Mouse (Mus musculus) forebrain, embryonic 12.5 days (tissue): ENCODE measurements at regions not wholly inside any gene's neighbourhood (a gene's known extent, or its start where the extent isn't known, plus 50 kb on each side); places are given as distances from the start of the nearest gene placed in this dataset.

Experiments used
- ATAC-seq: fragments of 200-750 bp; cut with Nextera tagmentation; 2 replicates; pipeline ENCODE4 v1.8.0; 2017; ENCODE audit warnings: moderate TSS enrichment; ENCODE audit not compliant: low FRiP score
- H3K27ac ChIP-seq: fragments of 300-500 bp; sonication (generic); 2 replicates; pipeline ENCODE4 v1.5.1; 2016; ENCODE audit warnings: mild to moderate bottlenecking
- H3K27me3 ChIP-seq: fragments of 300-500 bp; sonication (generic); 2 replicates; pipeline ENCODE4 v1.6.1; 2016; ENCODE audit warnings: mild to moderate bottlenecking
- H3K36me3 ChIP-seq: fragments of 300-500 bp; sonication (generic); replicated peaks from 2 replicates; pipeline ENCODE4 v1.6.1; 2016; ENCODE audit warnings: mild to moderate bottlenecking
- H3K4me1 ChIP-seq: fragments of 300-500 bp; sonication (generic); 2 replicates; pipeline ENCODE4 v1.6.1; 2016
- H3K4me2 ChIP-seq: fragments of 300-500 bp; sonication (generic); 2 replicates; pipeline ENCODE4 v1.6.1; 2016; ENCODE audit warnings: mild to moderate bottlenecking, moderate library complexity
- H3K4me3 ChIP-seq: fragments of 300-500 bp; sonication (generic); replicated peaks from 2 replicates; pipeline ENCODE4 v1.5.1; 2016; ENCODE audit warnings: mild to moderate bottlenecking
- H3K9ac ChIP-seq: fragments of 300-500 bp; sonication (generic); 2 replicates; pipeline ENCODE4 v1.6.1; 2016; ENCODE audit warnings: mild to moderate bottlenecking
- H3K9me3 ChIP-seq: fragments of 300-500 bp; sonication (generic); 2 replicates; pipeline ENCODE4 v1.6.1; 2016
- WGBS: fragments of 180-500 bp; shearing (Covaris S2); methylation state at CpG from one replicate; pipeline ENCODE4 v1.1.7; 2016; 5-methylcytosine and 5-hydroxymethylcytosine counted together

DNA sequence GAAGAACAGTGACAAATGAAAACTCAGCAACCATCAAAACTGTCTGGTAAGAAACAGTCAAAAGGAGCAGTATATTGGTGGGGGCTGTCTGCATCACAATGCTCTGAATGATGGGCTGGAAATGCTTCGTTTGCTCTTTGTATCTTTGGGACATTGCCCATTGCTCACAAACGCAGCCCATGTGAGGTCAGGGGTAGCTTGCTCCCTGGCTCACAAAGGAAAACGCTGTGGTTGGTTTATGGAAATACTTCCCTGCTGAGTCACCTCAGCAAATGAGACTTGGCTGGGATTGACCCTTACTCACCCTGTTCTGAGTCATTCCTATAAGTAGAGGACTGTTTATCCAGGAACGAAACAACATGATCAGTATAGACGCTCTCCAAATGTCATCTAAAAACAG lies 264.0 kb upstream of the Cdyl start:
- Histone ChIP-seq H3K4me1 (no peaks in the 10 kb centered on the region), H3K36me3 (no peaks in the 10 kb centered on the region), H3K4me3 (no peak overlapping the region), H3K9me3 (no peaks in the 10 kb centered on the region), H3K9ac (no peak overlapping the region), H3K27ac (no peak overlapping the region), H3K27me3 (no peaks in the 10 kb centered on the region), H3K4me2 (no peak overlapping the region)
- 30% methylated on average over 5 of the region's 5 CpGs for WGBS
- ATAC-seq: no peak

- no peak overlapping the region for H3K4me3 ChIP-seq
- no peak for ATAC-seq
- no peak overlapping the region for H3K4me2 ChIP-seq
- H3K9ac ChIP-seq: no peak overlapping the region
- no peak overlapping the region for H3K27ac ChIP-seq
- H3K36me3 ChIP-seq: no peaks in the 10 kb centered on the region
- 90% methylated on average over 2 of the region's 2 CpGs for WGBS
- no peaks in the 10 kb centered on the region for H3K9me3 ChIP-seq
- H3K4me1 ChIP-seq: no peaks in the 10 kb centered on the region
- H3K27me3 ChIP-seq: no peaks in the 10 kb centered on the region
Measured at GRCm38 (mm10) chr13:35397166-35397565, 262.5 kb upstream of the Cdyl start.

- H3K4me1 ChIP-seq: no peaks in the 10 kb centered on the region
- WGBS: 88% methylated on average over 8 of the region's 8 CpGs
- no peaks in the 10 kb centered on the region for H3K36me3 ChIP-seq
- no peak overlapping the region for H3K27ac ChIP-seq
- no peak overlapping the region for H3K4me3 ChIP-seq
- H3K4me2 ChIP-seq: no peak overlapping the region
- H3K9me3 ChIP-seq: no peaks in the 10 kb centered on the region
- no peak overlapping the region for H3K9ac ChIP-seq
- no peaks in the 10 kb centered on the region for H3K27me3 ChIP-seq
- ATAC-seq: no peak
Measured at GRCm38 (mm10) chr13:35398192-35398591, 261.4 kb upstream of the Cdyl start.

DNA sequence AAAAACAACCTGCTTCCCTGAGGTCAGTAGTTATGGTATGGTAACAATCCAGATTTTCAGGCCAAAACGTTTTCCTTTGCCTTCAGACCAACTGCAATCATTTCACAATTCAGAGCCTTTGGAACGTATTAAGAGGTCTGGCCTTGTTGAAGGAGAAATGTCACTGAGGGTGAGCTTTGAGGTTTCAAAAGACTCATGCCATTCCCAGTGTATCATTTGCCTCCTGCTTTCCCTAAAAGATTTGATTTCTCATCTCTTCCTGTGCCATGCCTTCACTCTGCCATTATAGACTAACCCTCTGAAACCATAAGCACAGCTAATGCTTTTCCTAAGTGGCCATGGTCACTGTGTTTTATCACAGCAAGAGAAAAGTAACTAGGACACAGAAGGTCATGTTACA lies 256.8 kb upstream of the Cdyl start:
- Histone ChIP-seq H3K4me3 (no peak overlapping the region), H3K4me1 (no peaks in the 10 kb centered on the region), H3K9me3 (no peaks in the 10 kb centered on the region), H3K9ac (no peak overlapping the region), H3K4me2 (no peak overlapping the region), H3K36me3 (no peaks in the 10 kb centered on the region), H3K27me3 (no peaks in the 10 kb centered on the region), H3K27ac (no peak overlapping the region)
- 83% methylated on average over 2 of the region's 2 CpGs for WGBS
- no peak for ATAC-seq

GRCm38 (mm10) chr13:35404428-35404827 lies 255.2 kb upstream of the Cdyl start:
- Histone ChIP-seq H3K4me3 (no peak overlapping the region), H3K27ac (no peak overlapping the region), H3K4me2 (no peak overlapping the region), H3K4me1 (no peaks in the 10 kb centered on the region), H3K9me3 (no peaks in the 10 kb centered on the region), H3K9ac (no peak overlapping the region), H3K36me3 (no peaks in the 10 kb centered on the region), H3K27me3 (no peaks in the 10 kb centered on the region)
- ATAC-seq: no peak
- WGBS: 87% methylated on average over 5 of the region's 5 CpGs

GRCm38 (mm10) chr13:35405384-35405783 lies 254.2 kb upstream of the Cdyl start:
- no peak overlapping the region for H3K27ac ChIP-seq
- no peaks in the 10 kb centered on the region for H3K4me1 ChIP-seq
- ATAC-seq: no peak
- no peaks in the 10 kb centered on the region for H3K27me3 ChIP-seq
- H3K4me3 ChIP-seq: no peak overlapping the region
- no peaks in the 10 kb centered on the region for H3K36me3 ChIP-seq
- H3K9me3 ChIP-seq: no peaks in the 10 kb centered on the region
- no peak overlapping the region for H3K9ac ChIP-seq
- WGBS: 73% methylated on average over 1 of the region's 1 CpGs
- H3K4me2 ChIP-seq: no peak overlapping the region

GRCm38 (mm10) chr13:35417500-35417899 lies 242.1 kb upstream of the Cdyl start:
- 94% methylated on average over 4 of the region's 4 CpGs for WGBS
- Histone ChIP-seq H3K9ac (no peak overlapping the region), H3K9me3 (no peaks in the 10 kb centered on the region), H3K4me3 (no peak overlapping the region), H3K4me1 (no peaks in the 10 kb centered on the region), H3K4me2 (no peak overlapping the region), H3K27me3 (no peaks in the 10 kb centered on the region), H3K36me3 (no peaks in the 10 kb centered on the region), H3K27ac (no peak overlapping the region)
- ATAC-seq: no peak

DNA sequence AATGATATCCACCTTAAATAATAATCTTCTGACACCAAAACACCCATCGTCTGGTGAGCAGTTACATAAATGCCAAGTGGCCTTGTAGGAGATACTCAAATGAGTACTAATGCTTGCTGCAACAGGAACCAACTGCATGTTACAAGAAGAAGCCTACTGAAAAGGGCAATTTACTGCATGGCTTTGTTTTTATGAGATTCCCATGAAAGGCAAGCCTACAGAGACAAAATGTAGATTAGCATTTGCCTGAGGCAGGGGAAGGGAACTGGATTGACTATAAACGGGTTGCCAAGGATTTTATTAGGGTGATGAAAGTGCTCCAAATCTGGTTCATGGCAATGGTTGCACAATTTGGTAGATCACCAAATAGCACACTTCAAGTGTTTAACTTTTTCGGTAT lies 239.6 kb upstream of the Cdyl start:
- Histone ChIP-seq H3K4me3 (no peak overlapping the region), H3K9ac (no peak overlapping the region), H3K4me2 (no peak overlapping the region), H3K36me3 (no peaks in the 10 kb centered on the region), H3K27me3 (no peaks in the 10 kb centered on the region), H3K4me1 (no peaks in the 10 kb centered on the region), H3K9me3 (no peaks in the 10 kb centered on the region), H3K27ac (no peak overlapping the region)
- no peak for ATAC-seq
- WGBS: 85% methylated on average over 3 of the region's 3 CpGs

- no peak for ATAC-seq
- H3K27ac ChIP-seq: no peak overlapping the region
- no peaks in the 10 kb centered on the region for H3K36me3 ChIP-seq
- no peaks in the 10 kb centered on the region for H3K9me3 ChIP-seq
- H3K4me2 ChIP-seq: no peak overlapping the region
- no peak overlapping the region for H3K9ac ChIP-seq
- 89% methylated on average over 4 of the region's 4 CpGs for WGBS
- H3K4me3 ChIP-seq: no peak overlapping the region
- H3K27me3 ChIP-seq: no peaks in the 10 kb centered on the region
- H3K4me1 ChIP-seq: no peaks in the 10 kb centered on the region
Measured at GRCm38 (mm10) chr13:35426061-35426460, 233.6 kb upstream of the Cdyl start.

DNA sequence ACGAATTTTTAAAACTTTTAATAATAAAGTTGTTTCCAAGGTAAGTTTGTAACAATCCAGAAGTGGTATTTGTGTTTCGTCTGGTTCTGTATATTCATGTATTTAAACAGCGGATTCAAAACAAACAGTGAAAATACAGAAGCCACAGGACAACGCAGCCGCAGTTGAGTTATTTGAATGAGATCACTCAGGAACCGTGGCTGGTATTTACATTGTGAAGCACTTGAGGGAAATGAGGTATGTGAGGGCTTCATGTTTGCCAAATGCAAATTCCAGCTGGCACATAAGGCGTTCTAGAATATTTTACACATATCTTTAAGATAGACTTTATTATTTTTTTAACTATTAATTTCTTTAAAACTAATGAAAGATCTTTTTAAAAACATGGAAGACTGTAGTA lies 224.5 kb upstream of the Cdyl start:
- H3K9me3 ChIP-seq: no peaks in the 10 kb centered on the region
- H3K4me2 ChIP-seq: no peak overlapping the region
- H3K27me3 ChIP-seq: no peaks in the 10 kb centered on the region
- 76% methylated on average over 7 of the region's 7 CpGs for WGBS
- H3K4me3 ChIP-seq: no peak overlapping the region
- no peak for ATAC-seq
- H3K9ac ChIP-seq: no peak overlapping the region
- H3K27ac ChIP-seq: no peak overlapping the region
- no peaks in the 10 kb centered on the region for H3K4me1 ChIP-seq
- H3K36me3 ChIP-seq: no peaks in the 10 kb centered on the region

DNA sequence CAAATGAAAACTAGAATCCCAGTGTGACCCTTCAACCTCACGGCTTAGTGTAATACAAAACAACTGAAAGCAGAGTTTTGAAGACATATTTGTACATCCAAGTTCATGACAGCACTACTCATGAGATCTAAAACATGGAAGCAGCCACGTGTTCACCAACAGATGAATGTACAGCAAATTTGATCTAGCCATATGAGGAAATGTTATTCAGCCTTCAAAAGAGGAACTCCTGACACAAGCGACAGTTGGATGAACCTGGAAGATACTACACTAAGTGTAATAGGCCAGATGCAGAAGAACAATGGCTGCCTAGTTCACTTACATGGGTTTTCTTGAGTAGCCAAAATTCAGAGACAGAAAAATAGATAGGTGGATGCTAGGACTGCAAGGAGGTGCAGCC lies 212.0 kb upstream of the Cdyl start:
- H3K36me3 ChIP-seq: no peaks in the 10 kb centered on the region
- no peak overlapping the region for H3K4me3 ChIP-seq
- H3K4me1 ChIP-seq: no peaks in the 10 kb centered on the region
- WGBS: 82% methylated on average over 3 of the region's 3 CpGs
- ATAC-seq: no peak
- no peaks in the 10 kb centered on the region for H3K27me3 ChIP-seq
- no peaks in the 10 kb centered on the region for H3K9me3 ChIP-seq
- no peak overlapping the region for H3K27ac ChIP-seq
- no peak overlapping the region for H3K4me2 ChIP-seq
- H3K9ac ChIP-seq: no peak overlapping the region

DNA sequence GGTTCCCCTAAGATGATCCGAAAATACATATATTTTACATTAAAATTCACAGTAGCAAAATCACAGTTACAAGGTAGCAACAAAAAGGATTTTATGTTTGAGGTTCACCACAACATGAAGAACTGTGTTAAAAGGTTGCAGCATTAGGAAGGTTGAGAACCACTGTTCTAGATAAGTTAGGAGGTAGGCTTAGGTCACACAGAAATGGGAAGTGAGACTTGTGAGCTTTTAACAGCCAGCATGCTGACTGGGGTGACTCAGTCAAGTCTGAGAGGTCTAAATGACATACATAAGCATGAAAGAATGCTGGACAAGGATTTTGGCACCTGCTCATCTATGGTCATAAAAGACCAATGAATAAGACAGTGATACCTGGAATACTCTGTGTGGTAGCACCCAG lies 207.2 kb upstream of the Cdyl start:
- H3K36me3 ChIP-seq: no peaks in the 10 kb centered on the region
- no peak overlapping the region for H3K4me2 ChIP-seq
- no peaks in the 10 kb centered on the region; the same call in 1 of the 2 replicates for H3K4me1 ChIP-seq
- no peaks in the 10 kb centered on the region for H3K9me3 ChIP-seq
- H3K4me3 ChIP-seq: no peak overlapping the region
- H3K27me3 ChIP-seq: no peaks in the 10 kb centered on the region
- no peak for ATAC-seq
- H3K27ac ChIP-seq: no peak overlapping the region
- no peak overlapping the region for H3K9ac ChIP-seq
- WGBS: 100% methylated on average over 1 of the region's 1 CpGs

DNA sequence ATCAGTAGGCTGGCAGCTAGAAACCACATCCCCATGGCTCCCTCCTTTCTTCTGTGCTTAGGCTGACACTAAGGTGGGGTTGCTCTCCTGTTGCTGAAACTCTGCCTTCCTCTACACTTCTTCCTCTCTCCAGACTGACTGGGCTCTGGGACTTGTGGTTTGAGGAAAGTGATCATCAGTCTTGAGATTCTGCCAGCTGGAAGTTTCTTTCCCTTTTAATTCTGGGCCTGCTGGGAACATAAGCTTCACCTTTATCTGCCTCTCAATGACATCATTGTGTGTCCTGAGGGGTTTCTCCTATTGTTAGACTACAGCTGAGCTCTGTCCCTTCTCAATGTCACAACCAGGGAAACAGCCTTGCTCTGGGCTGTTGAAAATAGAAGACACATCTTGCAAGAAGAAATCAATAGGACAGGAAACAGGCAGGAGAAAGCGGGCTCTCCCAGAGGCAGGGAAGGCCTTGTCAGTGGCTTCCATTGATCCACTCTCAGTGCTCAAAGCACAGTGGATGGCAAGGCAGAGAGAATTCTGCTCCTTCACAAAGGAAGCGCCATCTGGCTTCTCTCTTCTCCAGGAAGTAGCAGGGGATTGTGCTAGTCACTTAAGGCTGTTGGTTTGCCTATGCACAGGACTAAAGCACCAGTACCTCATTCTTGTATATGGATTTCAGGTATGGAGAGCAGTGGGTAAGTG lies 206.3 kb upstream of the Cdyl start:
- Histone ChIP-seq H3K36me3 (no peaks in the 10 kb centered on the region), H3K4me3 (no peak overlapping the region), H3K4me1 (no peaks in the 10 kb centered on the region; the same call in 1 of the 2 replicates), H3K9ac (no peak overlapping the region), H3K27me3 (no peaks in the 10 kb centered on the region), H3K27ac (no peak overlapping the region), H3K4me2 (no peak overlapping the region), H3K9me3 (no peaks in the 10 kb centered on the region)
- ATAC-seq: no peak
- 68% methylated on average over 2 of the region's 2 CpGs for WGBS
